Mouse (Mus musculus) heart, postnatal 36 days (tissue): ENCODE data around the gene Tfip11. TPM values are rescaled to one million over a fixed set of nuclear protein-coding genes. Genes with fewer than 3 reads are reported as not detected.

Experiments
- DNase-seq, 2 experiments: peaks; one replicate each; pipeline ENCODE4 v3.0.0; 2021 to 2022
- intact Hi-C: fragments of 180-260 bp; cut with DNase I; formaldehyde crosslinking; loops from one replicate; pipeline ENCODE4 v1.15.1; 2025
- total RNA-seq, 2 experiments: library from RNA; stranded (reverse); gene quantifications; 2 replicates each; pipeline ENCODE4 v1.2.3; 2021

Tfip11 gene
- total RNA-seq = 10 to 100 TPM; 17.9 to 21.7 TPM

DNA sequence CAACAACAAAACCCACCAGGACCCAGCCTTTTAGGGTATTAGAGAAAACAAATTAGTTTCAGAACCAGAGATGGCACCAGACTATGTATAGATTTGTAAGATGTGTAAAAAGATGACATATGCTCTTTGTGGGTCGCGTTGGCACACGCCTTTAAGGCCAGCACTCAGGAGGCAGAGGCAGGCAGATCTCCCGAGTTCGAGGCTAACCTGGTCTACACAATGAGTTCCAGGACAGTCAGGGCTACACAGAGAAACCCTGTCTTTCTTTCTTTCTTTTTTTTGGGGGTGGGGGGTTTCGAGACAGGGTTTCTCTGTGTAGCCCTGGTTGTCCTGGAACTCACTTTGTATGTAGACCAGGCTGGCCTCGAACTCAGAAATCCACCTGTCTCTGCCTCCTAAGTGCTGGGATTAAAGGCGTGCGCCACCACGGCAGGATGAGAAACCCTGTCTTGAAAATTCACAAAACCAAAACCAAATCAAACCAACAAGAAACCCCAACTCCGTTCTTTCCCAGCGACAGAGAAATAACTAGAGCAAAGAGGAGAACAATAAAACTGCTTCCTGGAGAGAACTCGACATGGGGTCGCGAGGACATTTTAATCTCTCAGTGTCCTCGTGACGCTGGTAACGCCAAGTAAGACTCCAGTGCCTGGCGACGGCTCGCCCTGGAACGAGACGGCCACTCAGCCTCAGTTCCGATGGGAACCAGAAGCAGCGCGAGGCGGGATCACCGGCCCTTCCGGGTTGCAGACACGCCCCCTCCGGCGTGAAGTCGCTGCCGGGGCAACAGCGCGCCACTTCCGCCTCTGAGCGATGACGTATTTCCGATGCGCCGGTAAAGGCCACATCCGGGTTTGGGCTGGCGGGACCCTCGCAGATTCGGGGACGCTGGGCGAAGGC lies at the start of gene Tfip11:
TSS of gene Tfip11 (plus strand) at position 813 of the 900 bp plus-strand sequence.
- peak; percentile 97 for DNase-seq
- intact Hi-C loops = loop anchor here (1.0 to 2.0 kb wide), 4 partner anchors 17 to 85 kb away; partner anchors contain the start of gene Tpst2

DNA sequence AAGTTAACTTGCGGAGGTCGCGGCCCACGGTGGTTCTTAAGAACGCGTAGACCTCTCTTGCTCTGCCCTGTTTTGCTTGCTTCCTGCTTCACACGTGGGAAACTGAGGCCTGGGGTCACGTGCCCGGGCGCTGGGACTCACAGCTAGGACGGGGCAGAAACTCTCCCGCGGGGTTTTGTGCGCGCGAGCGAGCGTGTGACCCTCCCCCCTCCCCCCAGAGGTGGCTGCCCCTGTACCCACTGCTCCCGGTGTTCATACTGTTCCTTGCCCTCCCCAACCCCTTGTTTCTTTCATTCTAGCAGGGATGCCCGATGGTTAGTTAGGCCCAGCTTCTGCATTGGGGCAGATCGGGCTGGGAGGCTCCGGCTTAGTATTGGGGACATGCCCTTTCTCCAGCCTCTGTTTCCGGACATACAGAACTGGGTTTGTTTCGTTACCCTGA lies 49.2 kb upstream of the Tfip11 start:
- intact Hi-C loops = loop anchor here (2.0 to 5.0 kb wide), 2 partner anchors 50 to 65 kb away; partner anchors contain the start of genes Hps4, Srrd and Tfip11

DNA sequence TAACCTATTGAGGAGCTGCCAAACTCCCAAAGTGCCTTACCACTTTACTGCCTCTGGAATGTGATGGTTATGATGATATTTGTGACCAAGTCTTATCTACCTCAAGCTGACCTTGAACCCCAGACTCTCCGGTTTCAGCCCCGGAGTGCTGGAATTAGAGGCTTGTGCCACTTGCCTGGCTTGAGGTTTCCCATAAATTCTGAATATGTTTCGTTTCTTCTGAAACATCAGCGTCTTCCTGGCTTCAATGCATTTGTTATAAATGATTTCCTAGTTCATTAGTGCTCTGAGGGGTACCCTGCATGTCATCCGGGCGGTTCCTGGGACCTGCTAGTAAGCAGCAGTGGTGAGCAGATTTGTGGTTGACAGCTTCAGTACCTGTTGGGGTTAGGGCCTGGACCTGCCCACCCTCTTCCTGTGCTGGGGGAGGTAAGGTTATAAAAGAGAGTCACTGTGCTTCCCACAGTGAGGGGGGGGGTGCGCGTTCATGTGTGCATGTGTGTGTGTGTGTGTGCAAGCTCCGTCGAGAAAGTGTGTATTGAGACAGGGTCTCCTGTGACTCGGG lies 48.2 kb upstream of the Tfip11 start:
- no peak for DNase-seq
- intact Hi-C loops = loop anchor here (2.0 to 5.0 kb wide), 3 partner anchors 17 to 64 kb away; partner anchors contain the start of genes Hps4, Srrd and Tfip11

More for the DNA sequence above, 49.2 kb upstream of the Tfip11 start:
- DNase-seq = peak in 1 of 2 experiments; percentile 47

DNA sequence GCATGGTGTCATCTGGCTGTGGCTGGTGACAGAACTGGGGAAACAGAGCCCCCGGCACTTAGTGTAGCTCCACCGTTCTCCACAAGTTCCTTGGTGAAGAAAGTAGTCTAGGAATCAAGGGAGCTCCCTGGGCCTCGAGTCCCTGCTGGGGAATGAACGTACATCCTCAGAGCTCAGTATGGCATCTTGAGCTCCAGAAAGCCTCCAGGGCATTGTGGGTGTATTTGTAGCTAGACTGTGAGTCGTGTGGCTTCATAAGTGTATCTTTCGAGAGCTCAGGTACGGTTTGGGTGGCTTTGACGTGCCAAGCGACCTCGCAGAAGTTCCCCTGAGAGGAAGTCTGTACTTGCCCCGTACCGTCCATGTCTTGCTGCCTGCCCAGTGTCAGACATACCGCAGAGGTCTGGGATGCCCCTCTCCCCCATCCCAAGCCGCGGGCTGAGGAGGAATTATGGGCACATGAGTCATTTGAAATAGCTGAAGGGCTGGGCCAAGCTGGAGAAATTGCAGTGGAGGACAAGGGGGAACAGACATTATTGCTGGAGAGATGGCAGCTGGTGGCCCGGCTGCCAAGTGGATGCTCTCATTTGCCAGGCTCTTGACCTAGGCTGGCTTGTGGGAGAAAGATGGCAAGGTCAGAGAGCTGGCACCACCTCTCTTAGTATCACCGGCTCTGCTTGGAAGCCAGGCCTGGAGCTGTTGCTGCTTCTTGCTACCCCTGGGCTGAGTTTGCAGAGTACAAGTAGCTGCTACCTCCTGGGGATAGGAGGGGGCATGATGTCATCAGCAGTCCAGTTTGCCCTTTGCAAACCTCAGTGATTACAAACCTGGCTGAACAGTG lies 46.8 kb upstream of the Tfip11 start:
- intact Hi-C loops = loop anchor here (2.0 to 5.0 kb wide), 2 partner anchors 15 to 63 kb away; partner anchors contain the start of genes Hps4 and Srrd
- DNase-seq = peak in 1 of 2 experiments; percentile 50

DNA sequence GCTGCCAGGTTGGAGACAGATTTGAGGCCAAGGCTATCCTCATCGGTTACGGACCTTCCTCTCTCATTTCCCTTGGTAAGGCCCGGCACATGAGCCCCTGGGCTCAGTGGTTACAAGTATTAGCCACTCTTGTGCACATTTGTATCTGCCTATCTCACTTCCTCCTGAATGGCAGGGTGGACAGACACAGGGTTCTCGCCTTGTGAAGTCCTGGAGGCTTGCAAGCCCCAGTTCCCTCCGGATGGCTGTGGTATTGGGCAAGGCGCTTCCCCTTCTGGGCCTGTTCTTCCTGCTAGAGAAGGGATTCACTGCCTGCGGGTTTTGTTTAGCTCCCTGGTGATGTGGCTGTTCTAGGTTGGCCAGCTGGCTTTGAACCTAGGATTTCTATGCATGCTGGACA lies 46.0 kb upstream of the Tfip11 start:
- DNase-seq = no peak
- intact Hi-C loops = no loop called here

DNA sequence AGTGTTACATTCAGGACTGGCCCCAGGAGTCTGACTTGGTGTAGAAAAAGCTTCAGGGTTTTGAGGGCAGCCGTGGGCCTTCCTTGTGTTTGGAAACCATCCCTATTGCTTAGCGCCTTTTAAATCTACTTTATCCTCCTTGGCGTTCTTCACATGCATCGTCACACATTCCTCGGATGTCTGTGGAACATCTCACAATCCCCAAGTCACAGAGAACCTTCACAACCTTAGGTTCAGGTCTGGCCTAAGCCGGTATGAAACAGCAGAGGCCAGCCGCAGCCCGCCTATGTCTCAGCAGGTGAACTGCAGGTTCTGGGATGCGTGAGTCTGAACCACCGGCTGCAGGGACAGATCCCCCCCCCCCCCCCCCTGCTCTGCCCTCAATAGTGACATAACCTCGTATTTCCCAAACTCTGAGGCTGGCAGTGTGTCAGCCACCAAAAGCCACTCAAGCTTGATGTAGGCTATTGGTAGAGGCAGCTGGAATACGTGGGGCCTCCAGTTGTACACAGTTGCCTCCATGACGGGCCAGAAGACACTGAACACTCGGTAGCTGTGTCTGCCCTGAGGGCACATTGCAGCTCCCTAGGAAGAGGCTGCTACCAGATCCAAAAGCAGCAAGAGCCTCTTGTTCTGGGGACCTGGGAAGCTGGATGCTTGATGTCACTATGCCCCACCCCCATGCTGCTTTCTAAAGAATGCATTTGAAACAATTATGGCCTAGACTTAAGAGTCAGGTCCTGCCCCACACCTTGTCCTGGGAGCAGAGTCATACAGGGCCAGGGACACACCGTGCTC lies 45.1 kb upstream of the Tfip11 start:
- intact Hi-C loops = no loop called here
- DNase-seq = no peak

DNA sequence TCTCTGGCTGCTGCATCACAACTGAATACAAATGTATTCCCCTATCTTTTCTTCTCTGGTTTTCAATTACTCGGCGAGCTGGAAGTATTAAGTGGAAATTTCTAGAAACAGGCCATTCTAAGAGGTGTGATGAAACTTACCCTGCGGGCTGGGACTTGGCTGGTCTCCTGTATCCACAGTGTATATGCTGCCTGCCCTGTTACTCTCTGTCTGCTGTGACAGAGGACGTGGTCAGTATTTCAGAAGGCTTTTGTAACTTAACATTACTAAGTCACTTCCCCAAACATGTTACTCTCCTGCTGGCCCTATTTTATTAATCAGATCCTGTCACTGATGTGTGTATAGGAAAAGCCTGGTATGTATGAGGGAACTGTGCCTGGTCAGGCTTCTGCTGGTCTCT lies 44.5 kb upstream of the Tfip11 start:
- intact Hi-C loops = no loop called here
- peak in 1 of 2 experiments; percentile 15 for DNase-seq

DNA sequence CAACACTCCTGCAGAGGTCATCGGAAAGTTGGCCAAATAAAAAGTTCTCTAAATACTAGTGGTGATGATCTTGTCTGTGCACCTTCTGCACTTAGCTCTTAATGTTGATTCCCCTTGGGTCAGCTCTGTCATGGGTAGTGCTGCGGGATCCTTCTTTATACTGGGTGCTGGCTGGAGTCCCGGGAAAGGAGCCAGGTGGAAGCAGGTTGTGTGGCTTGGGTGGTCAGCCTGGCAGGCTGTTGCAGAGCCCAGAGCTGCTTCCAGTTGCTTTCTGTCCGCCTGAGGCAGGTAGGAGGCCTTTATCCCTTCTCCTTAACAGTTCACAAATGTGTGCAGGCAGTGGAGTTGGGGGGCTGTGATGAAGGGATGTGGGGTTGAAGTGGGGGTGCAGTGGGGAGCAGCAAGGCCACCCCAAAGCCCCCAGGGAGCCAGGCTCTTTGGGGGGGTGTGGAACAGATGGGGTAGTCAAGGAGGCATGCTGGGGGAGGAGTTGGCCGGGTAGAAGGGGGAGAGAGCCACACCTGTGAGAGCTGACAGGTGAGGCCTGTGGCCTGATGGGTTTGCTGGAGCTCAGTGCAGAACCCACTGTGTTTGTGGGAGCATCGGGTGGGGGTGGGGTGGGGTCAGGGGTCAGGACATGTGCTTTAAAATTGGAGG lies 43.9 kb upstream of the Tfip11 start:
- peak in 1 of 2 experiments; percentile 3 for DNase-seq
- intact Hi-C loops = no loop called here

DNA sequence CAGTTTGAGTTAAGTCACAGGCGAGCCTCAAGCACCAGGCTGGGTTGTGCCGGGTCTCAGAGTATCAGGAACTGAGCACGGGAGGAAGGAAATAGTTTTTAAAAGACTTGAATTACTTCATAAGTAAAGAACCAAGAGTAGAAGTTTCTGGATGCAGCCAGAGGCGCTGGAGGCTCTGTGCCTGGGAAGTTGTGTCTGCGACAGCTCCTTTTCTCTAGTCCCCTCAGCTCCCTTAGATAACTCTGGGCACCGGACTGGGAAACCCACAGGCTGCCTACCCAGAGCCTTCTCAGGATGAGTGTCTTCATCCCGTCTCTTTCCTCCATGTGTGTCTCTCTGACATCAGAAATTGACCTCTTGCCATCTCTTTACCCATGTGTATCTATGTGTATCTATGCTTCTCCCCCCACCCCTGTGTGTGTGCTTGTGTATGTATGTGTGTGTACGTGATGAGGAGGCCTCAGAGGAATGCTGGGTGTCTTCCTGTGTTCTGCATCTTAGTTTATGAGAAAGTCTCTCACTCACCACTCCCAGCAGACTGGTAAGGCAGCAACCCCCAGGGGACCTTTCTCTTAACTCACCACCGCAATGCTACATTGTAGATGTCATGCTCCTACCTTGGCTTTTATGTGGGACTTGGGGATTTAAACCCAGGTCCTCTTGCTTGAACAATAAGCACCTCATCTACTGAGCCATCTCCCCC lies 43.2 kb upstream of the Tfip11 start:
- peak in 1 of 2 experiments; percentile 26 for DNase-seq
- intact Hi-C loops = no loop called here

DNA sequence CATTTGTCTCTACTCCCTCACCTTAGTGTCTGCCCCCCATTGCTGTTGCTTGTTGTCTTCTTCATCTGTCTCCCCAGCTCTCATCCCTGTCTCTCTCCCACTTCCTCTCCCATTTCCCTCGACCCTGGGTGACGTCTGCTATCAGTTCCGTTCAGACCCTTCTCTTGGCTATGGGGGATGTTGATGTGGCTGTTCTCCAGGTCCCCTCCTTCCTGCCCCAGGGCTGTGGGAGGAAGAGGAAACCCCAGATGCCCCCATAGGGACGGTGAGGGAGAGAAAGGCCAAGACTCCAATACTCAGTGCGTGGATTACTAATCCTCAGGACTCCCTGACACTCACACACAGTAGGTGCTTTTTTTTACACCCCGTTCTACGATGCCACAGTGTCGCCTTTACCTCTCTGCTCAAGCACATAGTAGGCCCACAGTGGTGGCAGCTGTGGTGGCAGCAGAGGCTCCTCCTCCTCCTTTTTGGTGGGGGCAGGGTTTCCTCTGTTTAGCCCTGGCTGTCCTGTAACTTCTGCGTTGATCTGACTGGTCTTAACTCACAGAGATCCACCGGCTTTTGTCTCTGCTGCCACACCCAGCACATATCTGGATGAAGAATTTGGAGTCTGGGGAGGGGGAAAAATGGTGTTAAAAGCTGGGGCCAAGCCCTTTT lies 42.5 kb upstream of the Tfip11 start:
- DNase-seq = peak; percentile 42 to 54
- intact Hi-C loops = loop anchor here (2.0 kb wide), 1 partner anchor 41 kb away; no protein-coding TSS in a partner anchor

DNA sequence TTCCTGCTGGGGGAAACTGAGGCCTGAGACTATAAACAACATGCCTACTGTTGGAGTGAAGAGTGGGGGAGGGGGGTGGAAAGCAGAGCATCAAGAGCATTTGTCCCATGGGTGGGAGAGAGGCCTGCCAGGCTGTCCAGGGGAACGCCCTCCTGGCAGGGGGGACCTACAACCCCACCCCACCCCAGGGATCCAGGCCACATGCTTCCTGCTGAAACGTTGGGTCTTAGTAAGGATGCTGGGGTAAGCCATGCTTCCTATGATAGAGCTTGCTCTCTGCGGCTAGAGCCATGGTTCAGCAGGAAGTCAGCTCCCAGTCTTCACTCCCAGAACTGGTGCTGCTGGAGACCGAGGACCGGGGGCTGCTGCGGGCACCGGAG lies 42.0 kb upstream of the Tfip11 start:
- no peak for DNase-seq
- intact Hi-C loops = loop anchor here (2.0 kb wide), 1 partner anchor 41 kb away; no protein-coding TSS in a partner anchor

DNA sequence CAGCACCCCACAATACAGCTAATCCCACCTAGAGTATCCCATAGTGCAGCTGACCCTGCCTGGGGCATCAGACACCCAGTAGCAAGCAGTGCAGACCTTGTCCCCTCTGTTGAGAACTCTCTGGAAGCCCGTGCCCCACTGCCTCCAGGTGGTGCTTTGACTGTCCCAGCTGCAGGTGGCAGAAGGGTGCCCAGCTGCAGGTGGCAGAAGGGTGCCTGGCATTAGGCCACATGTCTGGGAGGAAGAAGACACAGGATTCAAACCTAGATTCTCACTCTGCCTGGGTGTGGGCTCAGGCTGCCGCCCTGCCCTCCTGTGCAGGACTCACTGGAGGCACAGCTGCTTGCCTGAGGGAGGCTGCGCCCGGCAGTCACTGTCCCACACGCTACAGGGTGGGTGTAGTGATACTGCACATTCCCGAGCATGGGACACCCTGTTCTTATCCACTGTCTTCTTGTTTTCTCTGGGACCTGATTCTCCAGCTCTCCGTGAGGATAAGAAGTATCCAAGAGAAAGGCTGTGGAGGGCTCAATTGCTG lies 40.5 kb upstream of the Tfip11 start:
- intact Hi-C loops = loop anchor here (2.0 kb wide), 1 partner anchor 39 kb away; no protein-coding TSS in a partner anchor
- no peak for DNase-seq

DNA sequence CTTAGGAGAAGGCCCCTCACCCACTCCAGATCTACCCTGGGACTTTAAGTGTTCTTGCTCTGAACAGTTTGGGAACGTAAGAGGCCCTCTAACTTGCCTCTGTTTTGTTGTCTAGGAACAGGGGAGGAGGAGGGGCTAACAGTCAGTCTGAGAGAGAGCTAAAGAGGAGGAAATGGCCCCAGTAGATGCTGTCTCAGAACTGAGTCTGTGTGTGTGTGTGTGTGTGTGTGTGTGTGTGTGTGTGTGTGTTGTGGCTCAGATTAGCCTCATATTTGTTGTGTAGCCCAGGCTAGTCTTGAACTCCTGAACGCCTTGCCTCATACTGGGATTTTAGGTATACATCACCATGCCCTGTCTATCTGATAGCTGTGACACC lies 39.6 kb upstream of the Tfip11 start:
- intact Hi-C loops = no loop called here
- no peak for DNase-seq

DNA sequence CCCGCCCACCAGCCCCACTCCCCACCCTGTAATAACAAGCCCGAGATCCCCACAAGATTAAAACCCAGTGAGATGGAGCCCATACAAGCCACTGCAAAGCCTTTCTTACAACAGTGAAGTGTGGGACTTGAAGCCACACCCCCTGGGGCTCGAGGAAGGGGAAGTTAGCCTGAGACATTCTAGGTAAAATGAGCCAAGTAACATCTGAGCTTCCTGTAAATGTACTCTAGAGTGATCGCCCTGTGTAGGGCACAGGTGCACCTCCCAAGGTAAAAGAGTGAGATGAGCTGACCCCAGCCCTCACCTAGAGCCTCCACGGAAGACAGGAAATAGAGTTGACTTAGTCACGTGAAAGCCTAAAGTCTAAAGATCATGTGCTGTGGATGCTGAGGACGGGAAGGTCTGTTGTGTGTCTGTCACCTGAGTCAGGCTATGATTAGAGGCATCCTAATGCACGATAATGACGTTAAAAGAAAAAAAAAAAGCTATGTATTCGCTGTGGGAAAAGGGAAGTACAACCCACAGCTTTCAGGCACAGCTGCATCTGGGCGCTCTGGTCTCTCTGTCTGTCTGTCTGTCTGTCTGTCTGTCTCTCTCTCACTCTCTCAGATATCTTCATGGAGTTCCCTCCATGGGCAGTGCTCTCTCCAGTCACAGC lies 39.0 kb upstream of the Tfip11 start:
- no peak for DNase-seq
- intact Hi-C loops = no loop called here

DNA sequence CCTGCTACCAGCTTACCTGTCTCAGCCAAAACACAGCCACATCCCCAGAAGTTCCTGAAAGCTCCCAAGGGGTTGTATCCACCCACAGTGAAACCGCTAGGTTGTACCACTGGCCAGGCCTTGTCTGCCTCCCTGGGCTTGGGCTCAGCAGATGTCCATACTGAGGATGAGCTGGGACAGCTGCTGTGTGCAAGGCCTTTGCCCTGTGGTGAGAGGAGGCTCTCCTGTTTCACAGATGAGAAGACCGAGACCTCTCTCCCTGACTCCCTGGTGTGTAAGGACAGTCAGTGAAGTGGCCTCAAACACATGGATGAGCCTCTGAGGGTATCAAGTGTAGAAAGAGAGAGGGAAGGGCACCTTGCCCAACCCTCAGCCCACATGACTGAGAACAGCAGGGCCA lies 38.5 kb upstream of the Tfip11 start:
- intact Hi-C loops = no loop called here
- DNase-seq = no peak

DNA sequence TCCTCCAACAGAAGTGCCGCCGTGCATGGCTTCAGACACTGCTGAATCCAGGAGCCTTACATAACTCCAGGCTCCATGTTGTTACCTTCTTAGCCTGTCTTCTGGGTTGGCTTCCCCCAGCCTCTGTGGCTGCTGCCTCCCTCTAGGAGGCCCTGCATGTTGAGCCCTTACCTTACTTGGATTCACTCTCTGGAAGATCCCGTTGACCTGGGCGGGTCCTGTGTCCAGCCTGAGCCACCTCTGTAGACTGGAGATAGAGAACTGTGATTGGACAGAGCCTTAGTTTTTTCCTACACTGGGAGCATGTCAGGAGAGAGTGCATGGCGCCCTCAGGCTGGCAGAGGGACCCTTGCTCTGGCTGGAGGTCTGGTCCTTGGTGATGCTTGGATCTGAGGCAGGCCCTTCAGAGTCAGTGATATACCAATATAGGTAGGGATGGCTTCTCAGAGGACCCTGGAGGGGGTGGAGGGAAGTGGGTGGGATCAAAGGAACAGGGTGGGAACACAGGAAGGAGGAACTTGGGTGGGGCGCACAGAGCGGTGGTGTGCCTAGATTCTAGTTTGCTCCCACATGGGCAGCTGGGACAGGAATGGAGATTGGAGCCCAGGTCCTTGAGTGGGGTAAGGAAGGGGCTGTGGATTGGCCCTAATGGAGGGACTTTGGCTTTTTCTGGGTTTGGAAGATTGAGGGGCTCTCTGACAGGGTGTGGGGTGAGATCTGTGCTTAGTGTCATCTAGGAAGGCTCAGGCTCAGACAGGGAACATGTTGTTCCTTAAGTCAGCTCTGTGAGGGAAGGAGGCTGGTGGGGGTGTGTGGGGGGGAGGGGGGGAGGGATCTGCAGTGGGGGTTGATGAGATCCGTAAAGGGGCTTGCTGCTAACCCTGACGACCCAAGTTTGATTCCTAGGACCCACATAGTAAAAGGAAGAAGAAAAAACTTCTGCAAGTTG lies 37.7 kb upstream of the Tfip11 start:
- DNase-seq = peak; percentile 46 to 69
- intact Hi-C loops = no loop called here
